8 mouse cellular contexts compared by ENCODE assay signal in the genomic region with DNA sequence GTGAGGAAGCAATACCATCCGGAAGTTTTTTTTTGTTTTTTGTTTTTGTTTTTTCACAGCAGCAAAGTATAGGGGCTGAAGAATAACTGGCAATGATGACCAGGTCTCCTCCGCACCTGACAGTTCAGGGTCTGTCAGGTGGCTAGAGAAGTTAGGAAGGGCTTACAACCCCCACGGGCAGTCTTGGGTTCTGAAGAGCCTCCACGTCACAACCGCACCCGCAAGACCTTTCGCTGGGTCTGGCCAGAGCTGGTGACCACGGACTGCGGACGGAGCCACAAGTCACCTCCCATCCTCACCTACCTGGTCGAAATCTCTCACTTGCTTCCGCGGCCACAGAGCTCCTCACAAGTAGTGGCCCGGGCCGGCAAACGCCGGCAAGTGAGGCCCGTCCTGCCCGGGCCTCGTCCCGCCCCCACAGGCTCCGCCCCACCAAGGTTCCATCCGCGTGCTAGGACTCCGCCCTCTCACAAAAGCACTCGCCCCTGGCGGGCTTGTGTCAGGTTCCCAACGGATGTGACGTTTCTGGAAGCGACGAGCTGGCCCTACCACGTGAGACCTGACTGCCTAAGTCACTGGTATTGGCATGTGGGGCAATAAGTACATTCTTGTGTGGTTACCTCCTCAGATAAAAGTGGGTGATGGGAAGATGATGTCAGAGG. TPM values are rescaled to one million over a fixed set of nuclear protein-coding genes. Genes with fewer than 3 reads are reported as not detected.
DNase-seq lines count a peak whose midpoint lies in the region; ATAC-seq and TF ChIP-seq lines count a peak whose summit lies in the region.

Gene Ubl4a (minus strand): TSS at position 331 of the 662 bp plus-strand sequence.
Gene Slc10a3 (minus strand): TSS at position 462 of the 662 bp plus-strand sequence.

- no peaks in the 10 kb centered on the region for H3K27me3 ChIP-seq in forebrain, embryonic 14.5 days (replicated peaks; ENCODE audit: control insufficient read depth, insufficient read depth, low read length)
- H3K27me3 ChIP-seq in liver, embryonic 16.5 days (ENCODE audit: control insufficient read depth, insufficient read depth, low read depth, low read length), result no peaks in the 10 kb centered on the region
- no peaks in the 10 kb centered on the region for H3K27me3 ChIP-seq in neural tube, embryonic 12.5 days (replicated peaks)
- H3K27me3 ChIP-seq in testis, adult 2 months (ENCODE audit: control insufficient read depth, insufficient read depth, low read length), result no peaks in the 10 kb centered on the region

- H3K4me2 ChIP-seq in forebrain, embryonic 14.5 days (ENCODE audit: low read length), result peak within 1 kb of the TSS; percentile 61
- peak within 1 kb of the TSS; percentile 58 for H3K4me2 ChIP-seq in liver, embryonic 16.5 days (ENCODE audit: low read depth, low read length)
- peak within 1 kb of the TSS; percentile 60 for H3K4me2 ChIP-seq in neural tube, embryonic 12.5 days (replicated peaks)

- no peaks in the 10 kb centered on the region for H3K36me3 ChIP-seq in ES-E14 (ENCODE audit: control insufficient read depth, insufficient read depth, low read length, poor library complexity, severe bottlenecking)
- no peaks in the 10 kb centered on the region for H3K36me3 ChIP-seq in forebrain, embryonic 14.5 days (ENCODE audit: control insufficient read depth, insufficient read depth, low read length)
- H3K36me3 ChIP-seq in liver, embryonic 16.5 days (ENCODE audit: control insufficient read depth, insufficient read depth), result no peaks in the 10 kb centered on the region
- no peaks in the 10 kb centered on the region for H3K36me3 ChIP-seq in neural tube, embryonic 12.5 days
- H3K36me3 ChIP-seq in testis, adult 2 months (ENCODE audit: control insufficient read depth, insufficient read depth, low read length), result no peaks in the 10 kb centered on the region

- WGBS in forebrain, embryonic 14.5 days, result 39% methylated on average over 32 of the region's 32 CpGs
- 16% methylated on average over 32 of the region's 32 CpGs for WGBS in large intestine, adult 2 months
- WGBS in liver, embryonic 16.5 days (ENCODE audit: insufficient replicate concordance), result 22% methylated on average over 31 of the region's 32 CpGs
- WGBS in neural tube, embryonic 12.5 days, result 18% methylated on average over 32 of the region's 32 CpGs

- peak within 1 kb of the TSS; percentile 61 to 63 for H3K4me3 ChIP-seq in ES-E14 (ENCODE audit: insufficient read depth in 1 of 2, low read depth in 1 of 2, low read length in 2 of 2, poor library complexity in 1 of 2, severe bottlenecking in 1 of 2)
- peak within 1 kb of the TSS; percentile 34 for H3K4me3 ChIP-seq in forebrain, embryonic 14.5 days (ENCODE audit: low read depth, low read length)
- H3K4me3 ChIP-seq in liver, embryonic 16.5 days (ENCODE audit: low read depth, low read length), result peak within 1 kb of the TSS; percentile 60
- H3K4me3 ChIP-seq in neural tube, embryonic 12.5 days, result peak within 1 kb of the TSS; percentile 41
- peak within 1 kb of the TSS; percentile 92 for H3K4me3 ChIP-seq in testis, adult 2 months (ENCODE audit: control insufficient read depth, low read depth, low read length)

- peaks cover 0 to 4% of the 10 kb centered on the region in 2 experiments; a peak in 1 of 4 replicates for H3K4me1 ChIP-seq in ES-E14 (ENCODE audit: control insufficient read depth in 2 of 2, insufficient read depth in 2 of 2, low read length in 2 of 2, poor library complexity in 1 of 2)
- H3K4me1 ChIP-seq in forebrain, embryonic 14.5 days (ENCODE audit: control insufficient read depth, insufficient read depth, low read length), result 0 out of 2 replicates have a peak, but pooled peaks cover 2% of the 10 kb centered on the region
- peaks cover 12% of the 10 kb centered on the region for H3K4me1 ChIP-seq in liver, embryonic 16.5 days (ENCODE audit: control insufficient read depth, low read depth, low read length)
- H3K4me1 ChIP-seq in neural tube, embryonic 12.5 days, result no peaks in the 10 kb centered on the region
- no peaks in the 10 kb centered on the region; the same call in 1 of the 2 replicates for H3K4me1 ChIP-seq in testis, adult 2 months (ENCODE audit: control insufficient read depth, insufficient read depth, low read length)

- peak within 1 kb of the TSS; percentile 71 for H3K9ac ChIP-seq in ES-E14 (ENCODE audit: insufficient read depth, low read depth, low read length, poor library complexity, severe bottlenecking)
- peak within 1 kb of the TSS; percentile 53 for H3K9ac ChIP-seq in forebrain, embryonic 14.5 days (ENCODE audit: low read length)
- H3K9ac ChIP-seq in liver, embryonic 16.5 days (ENCODE audit: low read depth, low read length), result peak within 1 kb of the TSS; percentile 70
- H3K9ac ChIP-seq in neural tube, embryonic 12.5 days, result peak within 1 kb of the TSS; percentile 57; the same call in 1 of the 2 replicates

- DNase-seq in ES-E14 (ENCODE audit: low read depth, low spot score), result peak; percentile 73
- DNase-seq in cerebellum, adult 11-12 months, result peak; percentile 85
- peak; percentile 92 for DNase-seq in forebrain, embryonic 14.5 days (ENCODE audit: low spot score)
- DNase-seq in heart, postnatal 10 days, result peak; percentile 90
- peak; percentile 66 for DNase-seq in large intestine, adult 2 months (ENCODE audit: low read depth, low spot score)

- intact Hi-C loops in heart, postnatal 10 days (cut with DNase I), result no loop called here

- no peak within 1 kb of the TSS for H3K27ac ChIP-seq in ES-E14 (ENCODE audit: insufficient read depth, low read depth, low read length, poor library complexity, severe bottlenecking)
- no peak within 1 kb of the TSS for H3K27ac ChIP-seq in forebrain, embryonic 14.5 days (ENCODE audit: low read depth, low read length)
- peak within 1 kb of the TSS; percentile 2; the same call in 1 of the 2 replicates for H3K27ac ChIP-seq in liver, embryonic 16.5 days (ENCODE audit: low read length)
- no peak within 1 kb of the TSS for H3K27ac ChIP-seq in neural tube, embryonic 12.5 days
- H3K27ac ChIP-seq in testis, adult 2 months (ENCODE audit: control insufficient read depth, insufficient read depth, low read depth, low read length), result peak within 1 kb of the TSS; percentile 93

- no peaks in the 10 kb centered on the region for H3K9me3 ChIP-seq in ES-E14 (ENCODE audit: control insufficient read depth, insufficient read depth, low read depth, low read length)
- H3K9me3 ChIP-seq in forebrain, embryonic 14.5 days (replicated peaks; ENCODE audit: control insufficient read depth, low read length), result no peaks in the 10 kb centered on the region
- H3K9me3 ChIP-seq in liver, embryonic 16.5 days (replicated peaks; ENCODE audit: control insufficient read depth, low read length), result no peaks in the 10 kb centered on the region
- H3K9me3 ChIP-seq in neural tube, embryonic 12.5 days, result no peaks in the 10 kb centered on the region

- peak; percentile 90 for ATAC-seq in forebrain, embryonic 14.5 days
- ATAC-seq in liver, embryonic 16.5 days (ENCODE audit: low read depth), result peak; percentile 91
- peak; percentile 89 for ATAC-seq in neural tube, embryonic 12.5 days (ENCODE audit: low FRiP score, low read depth)

- in situ Hi-C loops in ES-E14 (cut with MboI; ENCODE audit: low sequenced_read_pairs in 2 of 2, unreplicated experiment in 2 of 2), result no loop called here

- TF ChIP-seq CTCF in testis, adult 2 months (IDR thresholded peaks at IDR 0.05; ENCODE audit: control insufficient read depth, insufficient read depth, insufficient replicate concordance, low read depth, low read length), result no peak

- TF ChIP-seq POLR2A in testis, adult 2 months (IDR thresholded peaks at IDR 0.05; ENCODE audit: control insufficient read depth, low read depth, low read length), result peak; percentile 69

TF ChIP-seq in ES-E14, 5 proteins besides CTCF, POLR2A, EP300 and RAD21:
- TF ChIP-seq HCFC1 (IDR thresholded peaks at IDR 0.05; ENCODE audit: borderline replicate concordance, insufficient read depth, low read length), result 0 out of 2 replicates have a peak, but pooled peaks have one; percentile 37
- no peak for TF ChIP-seq ZC3H11A (IDR thresholded peaks at IDR 0.05; ENCODE audit: borderline replicate concordance, low read depth, low read length)

RNA-seq across cellular contexts. Expression of gene Ubl4a, which starts in this region (rescaled TPM):
- total RNA-seq in ES-E14 (2012; rRNA removed), result 15.3 and 17.5 TPM in 2 replicates
- polyA plus RNA-seq in forebrain, embryonic 14.5 days (2014; fragmentation: Nextera tagmentation; extraction: Ambion mirVana), result 77.7 and 81.5 TPM in 2 replicates
- 10 to 100 TPM; 47.1 to 53.3 TPM for total RNA-seq in heart, postnatal 10 days (2021)
- polyA plus RNA-seq in large intestine, adult 2 months (2012; rRNA removed), result 45.9 and 52.2 TPM in 2 replicates
- polyA plus RNA-seq in liver, embryonic 16.5 days (2015; fragmentation: Nextera tagmentation; extraction: Ambion mirVana), result 37.1 and 39.3 TPM in 2 replicates
- 61.1 and 63.7 TPM in 2 replicates for polyA plus RNA-seq in neural tube, embryonic 12.5 days (2016; fragmentation: Nextera tagmentation; extraction: Ambion mirVana)
- polyA plus RNA-seq in testis, adult 2 months (2012; rRNA removed), result 11.5 and 13.2 TPM in 2 replicates

RNA-seq across cellular contexts. Expression of gene Slc10a3, which starts in this region (rescaled TPM):
- total RNA-seq in ES-E14 (2012; rRNA removed), result 8.4 and 11.4 TPM in 2 replicates
- 6.8 and 7.8 TPM in 2 replicates for polyA plus RNA-seq in forebrain, embryonic 14.5 days (2014; fragmentation: Nextera tagmentation; extraction: Ambion mirVana)
- 1 to 10 TPM; 7.6 to 7.8 TPM for total RNA-seq in heart, postnatal 10 days (2021)
- 13.6 and 15.2 TPM in 2 replicates for polyA plus RNA-seq in large intestine, adult 2 months (2012; rRNA removed)
- polyA plus RNA-seq in liver, embryonic 16.5 days (2015; fragmentation: Nextera tagmentation; extraction: Ambion mirVana), result 6.1 TPM in 2 replicates
- 8.3 and 8.4 TPM in 2 replicates for polyA plus RNA-seq in neural tube, embryonic 12.5 days (2016; fragmentation: Nextera tagmentation; extraction: Ambion mirVana)
- polyA plus RNA-seq in testis, adult 2 months (2012; rRNA removed), result 6.2 and 9.0 TPM in 2 replicates

Comparison
In these comparisons a context has a peak if more than half of its experiments do, and no peak if none do; other contexts are left out.
1. H3K27ac ChIP-seq: peak in liver, embryonic 16.5 days (single experiment) and testis, adult 2 months (single experiment); none in ES-E14 (single experiment), forebrain, embryonic 14.5 days (single experiment) and neural tube, embryonic 12.5 days (single experiment).
2. H3K4me3 ChIP-seq: peak in every context shown above with its lines; median percentile 92 in testis, adult 2 months; 62 in ES-E14; 60 in liver, embryonic 16.5 days; 41 in neural tube, embryonic 12.5 days; 34 in forebrain, embryonic 14.5 days.
3. Peak in every context shown above with its lines, with median percentiles within 50 percentile points of each other: DNase-seq, H3K9ac ChIP-seq, ATAC-seq and H3K4me2 ChIP-seq.